Mouse (Mus musculus) layer of hippocampus, adult 18-20 months (tissue): ENCODE measurements around the gene Ap2a2. TPM values are rescaled to one million over a fixed set of nuclear protein-coding genes. Genes with fewer than 3 reads are reported as not detected.
A peak's percentile ranks its signal among the peaks of the same experiment; 100 is the strongest.
"Not testable (repeated sequence)": the region's sequence is repeated elsewhere in the genome, so short reads cannot be mapped to it uniquely, and the experiment has no call there.

Experiments
- DNase-seq, 2 experiments: peaks; one replicate each; pipeline ENCODE4 v3.0.0; 2022; ENCODE audit warnings: low spot score in 2 of 2
- microRNA-seq, 2 experiments: library from miRNA; unstranded; fragments of <30 nt; microRNA quantifications; one replicate each; pipeline ENCODE4 v1.2.0; 2021
- total RNA-seq, 2 experiments: library from RNA; stranded (reverse); gene quantifications; 2 replicates each; pipeline ENCODE4 v1.2.3; 2021

The Ap2a2 gene
- total RNA-seq, 2 experiments from 2014 or later: 233 to 238 TPM

DNA sequence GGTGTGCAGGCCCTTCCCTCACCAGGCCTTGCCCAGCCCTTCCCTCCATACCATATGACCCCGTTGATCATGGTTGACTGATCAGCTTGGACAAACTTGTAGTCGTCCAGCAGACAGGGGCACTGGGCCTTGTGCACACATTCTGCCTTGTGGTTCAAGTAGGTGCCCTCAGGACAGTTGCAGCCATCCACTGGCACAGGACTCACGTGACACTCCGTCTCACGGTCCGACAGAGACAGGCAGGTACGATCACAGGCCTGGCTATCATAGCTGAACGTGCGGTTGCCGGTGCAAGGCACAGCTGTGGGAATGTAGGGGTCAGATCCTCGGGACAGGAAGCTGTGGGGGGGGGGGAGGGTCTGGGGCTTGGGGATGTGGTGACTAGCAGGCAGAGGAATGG lies 85.8 kb downstream of the Ap2a2 start:
- no peak for DNase-seq

DNA sequence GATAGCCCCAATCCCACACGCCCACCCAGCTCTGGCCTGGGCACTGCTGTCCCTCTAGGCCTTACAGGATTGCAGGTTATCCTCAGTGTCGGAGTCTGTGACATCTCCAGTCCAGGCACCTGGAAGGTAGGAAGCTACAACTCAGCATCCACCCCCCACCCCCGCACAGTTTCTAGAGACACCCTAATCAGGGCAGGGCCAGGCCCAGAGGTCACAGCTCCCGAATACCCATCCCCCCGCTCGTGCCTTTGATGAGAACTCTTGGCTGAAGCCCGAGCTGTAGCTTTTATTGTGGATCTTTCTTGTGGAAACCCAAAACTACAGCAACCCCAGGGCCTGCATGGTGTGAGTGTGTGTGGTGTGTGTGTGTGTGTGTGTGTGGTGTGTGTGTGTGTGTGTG lies 90.2 kb downstream of the Ap2a2 start:
- no peak for DNase-seq

DNA sequence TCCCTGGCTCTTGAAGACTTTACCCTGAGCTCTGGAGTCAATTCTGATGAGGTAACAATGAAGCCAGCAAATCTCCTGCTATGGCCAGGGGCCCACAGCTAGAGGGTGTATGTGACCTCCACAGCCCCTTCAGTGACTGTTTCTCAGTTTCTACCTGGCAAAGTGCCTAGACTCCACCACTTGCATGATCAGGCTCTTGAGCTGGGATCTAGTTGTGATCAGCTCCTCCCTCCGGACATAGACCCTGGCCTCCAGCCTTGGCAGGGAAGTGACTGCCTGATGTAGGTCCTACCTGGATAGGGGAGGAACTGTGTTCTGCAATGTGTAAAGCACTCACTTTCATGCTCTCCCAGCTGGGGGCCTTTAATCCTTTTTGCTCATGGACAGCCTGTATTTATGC lies 98.4 kb downstream of the Ap2a2 start:
- no peak for DNase-seq

DNA sequence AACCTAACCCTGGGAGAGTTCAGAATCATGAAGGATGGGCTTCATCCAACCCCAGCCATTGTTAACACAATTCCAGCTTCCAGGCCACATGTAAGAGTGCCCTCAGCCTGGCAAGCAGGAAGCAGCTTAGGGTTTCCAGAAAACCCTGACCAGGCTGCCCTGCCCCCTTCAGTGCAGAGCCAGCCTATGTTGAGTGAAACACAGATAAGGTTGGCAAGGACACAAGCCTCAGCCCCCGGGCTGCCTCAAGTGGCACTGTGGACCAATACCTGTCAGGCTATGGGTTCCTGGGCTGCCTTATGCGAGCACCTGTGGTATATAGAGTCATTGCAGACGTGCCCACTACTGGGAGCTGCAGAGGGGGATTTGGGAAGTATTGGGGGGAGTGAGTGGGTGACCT lies 99.5 kb downstream of the Ap2a2 start:
- no peak for DNase-seq

DNA sequence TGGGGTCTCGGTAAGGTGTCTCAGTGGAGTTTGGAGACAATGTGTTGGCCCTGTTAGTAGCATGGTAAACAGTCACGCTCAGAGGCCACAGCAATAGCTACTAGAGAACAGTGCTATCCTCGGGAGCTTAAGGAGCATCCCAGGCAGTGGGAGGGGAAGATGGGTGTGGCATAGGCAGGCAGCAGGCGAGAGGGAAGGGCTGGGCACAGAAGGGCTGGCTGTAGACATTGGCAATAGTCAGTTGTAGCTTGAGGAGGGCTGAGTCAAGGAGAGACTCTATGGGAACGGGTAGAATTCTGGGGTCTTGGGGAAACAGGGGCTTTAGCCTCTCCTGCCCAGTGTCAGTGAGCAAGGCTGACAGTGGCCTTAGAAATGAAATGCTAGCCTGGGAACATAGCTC lies 100.2 kb downstream of the Ap2a2 start:
- DNase-seq: no peak

DNA sequence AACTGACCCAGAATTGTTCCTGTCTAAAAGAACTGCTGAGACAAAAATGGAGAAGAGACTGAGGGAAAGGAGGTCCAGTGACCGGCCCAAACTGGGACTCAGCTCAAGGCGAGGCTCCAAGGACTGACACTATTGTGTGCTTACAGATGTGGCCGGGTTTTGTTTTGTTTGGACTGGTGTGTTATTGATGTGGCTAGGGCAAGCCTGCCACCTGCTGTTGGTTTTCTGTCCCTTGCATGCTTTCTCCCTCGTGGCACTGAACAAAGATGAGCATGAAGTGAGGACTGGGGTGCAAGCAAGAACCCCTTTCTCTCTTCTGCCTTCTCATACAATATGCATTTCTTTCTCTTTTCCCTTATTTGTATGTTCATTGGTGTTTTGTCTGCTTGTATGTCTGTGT lies 104.2 kb downstream of the Ap2a2 start:
- DNase-seq: peak; percentile 25 to 71

DNA sequence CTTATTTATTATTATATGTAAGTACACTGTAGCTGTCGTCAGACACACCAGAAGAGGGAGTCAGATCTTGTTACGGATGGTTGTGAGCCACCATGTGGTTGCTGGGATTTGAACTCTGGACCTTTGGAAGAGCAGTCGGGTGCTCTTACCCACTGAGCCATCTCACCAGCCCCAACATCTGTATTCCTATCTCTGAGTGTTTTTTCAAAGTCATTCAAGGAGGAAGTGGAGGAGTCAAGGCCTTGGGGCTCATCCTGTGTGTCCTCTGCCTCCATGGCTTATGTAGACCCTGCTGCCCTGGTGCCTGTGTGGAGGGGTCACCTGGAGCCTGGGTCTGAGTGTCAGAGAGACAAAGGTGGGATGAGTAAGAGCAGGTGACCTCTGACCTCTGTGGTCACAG lies 107.1 kb downstream of the Ap2a2 start:
- DNase-seq: not testable (repeated sequence)

DNA sequence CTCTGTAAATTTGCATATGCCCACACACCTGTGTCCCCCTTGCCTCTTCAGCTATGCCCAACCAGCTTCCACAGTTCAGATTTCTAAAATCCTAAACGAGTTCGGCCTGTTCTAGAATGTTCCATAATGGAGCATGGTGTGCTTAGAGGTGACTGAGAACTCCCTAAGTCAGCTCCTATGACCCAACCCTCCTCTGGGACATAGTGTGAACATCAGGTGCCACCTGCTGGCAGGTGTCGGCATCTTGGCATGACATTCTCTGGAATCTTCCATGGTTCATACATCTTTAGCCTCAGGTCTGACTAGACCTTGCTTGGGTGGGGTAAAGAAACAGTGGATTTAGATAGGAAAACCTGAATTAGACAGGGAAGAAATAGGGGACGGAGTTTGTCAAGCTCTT lies 109.0 kb downstream of the Ap2a2 start:
- no peak for DNase-seq

DNA sequence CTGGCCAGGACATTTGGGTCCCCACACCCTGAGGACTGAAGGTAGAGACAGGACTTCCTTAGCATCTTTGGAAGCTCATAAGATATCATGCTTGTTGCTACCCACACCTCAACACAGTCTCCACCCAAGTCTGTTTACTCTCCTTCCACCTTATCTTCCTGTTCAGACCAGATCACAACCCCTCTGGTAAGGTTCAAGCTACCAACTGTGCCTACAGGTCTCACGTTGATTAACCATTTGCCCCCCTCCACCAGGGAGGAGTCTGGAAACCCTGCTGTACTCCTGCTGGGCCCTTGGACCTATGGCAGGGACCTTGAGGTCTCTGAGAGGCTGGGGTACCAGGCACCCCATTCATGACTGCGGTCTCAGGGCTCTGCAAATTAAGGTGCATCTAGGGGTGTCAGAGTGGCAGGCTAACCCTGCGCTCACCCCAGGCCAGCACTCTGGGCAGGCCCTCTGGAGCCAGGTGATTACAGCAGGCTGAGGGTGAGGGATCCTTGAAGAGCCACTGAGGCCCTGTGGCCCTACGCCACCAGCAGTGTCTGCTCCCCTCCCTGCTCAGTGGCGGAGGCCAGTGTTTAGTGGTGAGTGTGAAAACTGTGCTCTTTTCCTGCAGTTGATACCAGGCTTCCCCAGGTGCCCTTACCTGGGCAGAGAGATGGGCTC lies 109.8 kb downstream of the Ap2a2 start:
- DNase-seq: no peak

DNA sequence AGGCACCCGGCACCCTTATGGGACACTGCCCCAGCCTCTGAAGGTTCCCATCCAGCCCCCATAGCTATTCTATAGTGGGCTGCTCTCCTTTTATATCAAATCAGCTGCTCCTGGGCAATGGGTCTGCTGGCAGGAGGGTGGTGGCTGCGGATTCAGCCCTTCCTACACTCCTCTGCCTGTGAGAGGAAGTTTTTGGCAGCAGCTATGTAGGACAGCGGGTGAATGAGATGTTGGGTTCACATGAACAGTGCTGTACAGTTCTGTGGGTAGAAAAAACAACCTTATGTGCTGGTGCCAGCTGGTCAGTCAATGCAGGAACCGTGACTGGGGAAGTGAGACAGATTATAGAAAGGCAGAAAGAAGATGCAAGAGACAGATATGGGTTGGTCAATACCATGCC lies 116.9 kb downstream of the Ap2a2 start:
- no peak for DNase-seq

Small RNA genes lying within 50 kb of the gene (microRNA-seq; reads per million reads assigned to microRNA genes)
- 2.1 to 3.9 reads per million in 2 experiments for gene Mir7063

Other genes starting within 250 kb of the Ap2a2 start
- 10 to 100 TPM; 66.3 to 79.6 TPM for gene Deaf1, start 234.5 kb upstream of the Ap2a2 start, total RNA-seq
- 10 to 100 TPM; 29.2 to 30.5 TPM for gene Tmem80, start 234.4 kb upstream of the Ap2a2 start, total RNA-seq
- 1 to 10 TPM; 5.0 to 9.0 TPM for gene Eps8l2, start 223.3 kb upstream of the Ap2a2 start, total RNA-seq
- gene Taldo1, start 170.0 kb upstream of the Ap2a2 start, total RNA-seq: 100 to 1,000 TPM; 122 to 125 TPM
- gene Gatd1, start 148.0 kb upstream of the Ap2a2 start, total RNA-seq: 10 to 100 TPM; 37.7 to 39.9 TPM
- gene Cend1, start 132.7 kb upstream of the Ap2a2 start, total RNA-seq: 100 to 1,000 TPM; 265 to 270 TPM
- 100 to 1,000 TPM; 319 to 320 TPM for gene Slc25a22, start 124.3 kb upstream of the Ap2a2 start, total RNA-seq
- 1 to 10 TPM in 1 of 2 experiments, under 1 TPM in 1; 0.69 to 1.1 TPM for gene Pidd1, start 118.1 kb upstream of the Ap2a2 start, total RNA-seq
- 100 to 1,000 TPM; 557 to 573 TPM for gene Rplp2, start 114.8 kb upstream of the Ap2a2 start, total RNA-seq
- 10 to 100 TPM; 29.9 to 35.6 TPM for gene Pnpla2, start 107.0 kb upstream of the Ap2a2 start, total RNA-seq
- gene Cracr2b, start 101.1 kb upstream of the Ap2a2 start, total RNA-seq: 1 to 10 TPM; 3.3 TPM
- 10 to 100 TPM; 24.2 to 26.0 TPM for gene Cd151, start 94.8 kb upstream of the Ap2a2 start, total RNA-seq
- 10 to 100 TPM; 39.2 to 42.8 TPM for gene Polr2l, start 87.0 kb upstream of the Ap2a2 start, total RNA-seq
- 10 to 100 TPM; 11.3 to 11.7 TPM for gene Tspan4, start 86.9 kb upstream of the Ap2a2 start, total RNA-seq
- 10 to 100 TPM; 72.6 to 76.2 TPM for gene Chid1, start 22.3 kb upstream of the Ap2a2 start, total RNA-seq
- not detected for gene Muc6, start 93.1 kb downstream of the Ap2a2 start, total RNA-seq
- gene Muc2, start 128.2 kb downstream of the Ap2a2 start, total RNA-seq: not detected
- gene Muc5ac, start 226.8 kb downstream of the Ap2a2 start, total RNA-seq: not detected